14 mouse cellular contexts compared by ENCODE assay signal in genomic region chr12:102511363-102511762, GRCm38 (mm10). TPM values are rescaled to one million over a fixed set of nuclear protein-coding genes. Genes with fewer than 3 reads are reported as not detected.
DNase-seq lines count a peak whose midpoint lies in the region; ATAC-seq lines count a peak whose summit lies in the region.
"Had no signal": no experiment of that assay in that cellular context is flagged by ENCODE, and none has a peak within 500 bp of the region (broad histone marks: within the 10 kb centered on the region; RNA-seq: fewer than 3 reads in every experiment).

No protein-coding gene starts in this region.

- no peaks in the 10 kb centered on the region for H3K27me3 ChIP-seq in hindbrain, embryonic 12.5 days
- H3K27me3 ChIP-seq: CH12.LX; heart, embryonic 12.5 days had no signal

- H3K27ac ChIP-seq in hindbrain, embryonic 12.5 days: 0 out of 2 replicates have a peak overlapping the region, but pooled peaks have one; percentile 5

- H3K4me3 ChIP-seq in hindbrain, embryonic 12.5 days: no peak overlapping the region
- H3K4me3 ChIP-seq: heart, embryonic 12.5 days had no signal

- no peak overlapping the region for H3K4me2 ChIP-seq in hindbrain, embryonic 12.5 days (replicated peaks)
- H3K4me2 ChIP-seq: heart, embryonic 12.5 days; liver, embryonic 11.5 days had no signal

- H3K9ac ChIP-seq in hindbrain, embryonic 12.5 days: no peak overlapping the region
- H3K9ac ChIP-seq: heart, embryonic 12.5 days had no signal

- peaks cover 5% of the 10 kb centered on the region for H3K4me1 ChIP-seq in hindbrain, embryonic 12.5 days
- H3K4me1 ChIP-seq: heart, embryonic 12.5 days had no signal

- H3K36me3 ChIP-seq in hindbrain, embryonic 12.5 days: no peaks in the 10 kb centered on the region
- H3K36me3 ChIP-seq: heart, embryonic 12.5 days had no signal

- peak; percentile 46 to 65 for DNase-seq in right cerebral cortex, postnatal 10 days (ENCODE audit: low spot score in 2 of 2)
- no peak for DNase-seq in right cerebral cortex, postnatal 25 days
- peak; percentile 73 to 80 for DNase-seq in cerebellum, postnatal 36 days
- DNase-seq in telencephalon, adult 2 months (ENCODE audit: low read depth, low spot score): peak; percentile 22
- no peak for DNase-seq in urinary bladder, adult 18-20 months (ENCODE audit: low spot score in 2 of 2)
- DNase-seq in lung, adult 18-20 months: no peak
- DNase-seq: right cerebral cortex, adult 18-20 months had no signal

- peak; percentile 85 for ATAC-seq in hindbrain, embryonic 12.5 days (ENCODE audit: low FRiP score)
- ATAC-seq in erythroid progenitor cell, adult 5-6 weeks (replicated peaks; ENCODE audit: low FRiP score, poor library complexity, severe bottlenecking): no peak
- ATAC-seq: intestine, postnatal 0 days had no signal

- WGBS in hindbrain, embryonic 12.5 days: 34% methylated on average over 3 of the region's 3 CpGs

- H3K9me3 ChIP-seq in hindbrain, embryonic 12.5 days (replicated peaks): no peaks in the 10 kb centered on the region
- H3K9me3 ChIP-seq: heart, embryonic 12.5 days had no signal

RNA-seq across cellular contexts. Expression of gene Golga5, which starts 42.4 kb away (rescaled TPM):
- 35.6 and 39.7 TPM in 2 replicates for polyA plus RNA-seq in hindbrain, embryonic 12.5 days (2016; fragmentation: Nextera tagmentation; extraction: Ambion mirVana)
- total RNA-seq in erythroid progenitor cell, adult 5-6 weeks (2015; ENCODE audit: low replicate concordance): 11.9 and 15.9 TPM in 2 replicates
- total RNA-seq in erythroid progenitor cell, adult 5-6 weeks (2017; ENCODE audit: low replicate concordance): 20.3 and 20.7 TPM in 2 replicates

RNA-seq across cellular contexts. Expression of gene Chga, which starts 43.4 kb away (rescaled TPM):
- 47.1 and 53.1 TPM in 2 replicates for polyA plus RNA-seq in hindbrain, embryonic 12.5 days (2016; fragmentation: Nextera tagmentation; extraction: Ambion mirVana)
- not detected in 2 replicates for total RNA-seq in erythroid progenitor cell, adult 5-6 weeks (2015; ENCODE audit: low replicate concordance)
- total RNA-seq in erythroid progenitor cell, adult 5-6 weeks (2017; ENCODE audit: low replicate concordance): not detected in 2 replicates
- total RNA-seq: CH12.LX; megakaryocyte, adult 5-6 weeks had no signal

Comparison
In these comparisons a context has a peak if more than half of its experiments do, and no peak if none do; other contexts are left out.
1. DNase-seq: peak in right cerebral cortex, postnatal 10 days (2 of 2), cerebellum, postnatal 36 days (2 of 2) and telencephalon, adult 2 months (single experiment); none in right cerebral cortex, postnatal 25 days (single experiment), urinary bladder, adult 18-20 months (0 of 2) and lung, adult 18-20 months (0 of 2).